Mouse (Mus musculus): ENCODE results near the gene Topors.

Topors gene

GRCm38 (mm10) chr4:40250984-40251383 lies 18.7 kb downstream of the Topors start:
- no peak for DNase-seq (ENCODE audit: low spot score)

DNA sequence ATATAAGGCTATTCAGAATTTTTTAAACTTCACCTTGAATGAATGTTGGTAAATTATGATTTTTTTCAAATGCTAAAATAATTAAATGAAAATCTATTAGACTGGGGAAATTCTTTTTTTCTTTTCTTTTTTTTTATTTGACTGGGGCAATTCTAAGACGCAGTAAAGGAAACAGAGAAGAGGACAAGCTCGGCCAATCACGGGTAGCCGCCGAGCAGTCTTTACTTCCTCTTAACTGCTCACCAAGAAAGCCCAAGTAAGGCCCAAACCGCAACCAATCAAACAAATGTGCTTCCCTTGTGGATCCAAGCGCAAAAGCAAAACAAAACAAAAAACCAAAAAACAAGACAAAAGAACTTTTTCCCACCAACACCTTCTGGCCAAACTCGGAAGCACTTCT lies 25.6 kb downstream of the Topors start:
- DNase-seq (ENCODE audit: low spot score), result no peak

DNA sequence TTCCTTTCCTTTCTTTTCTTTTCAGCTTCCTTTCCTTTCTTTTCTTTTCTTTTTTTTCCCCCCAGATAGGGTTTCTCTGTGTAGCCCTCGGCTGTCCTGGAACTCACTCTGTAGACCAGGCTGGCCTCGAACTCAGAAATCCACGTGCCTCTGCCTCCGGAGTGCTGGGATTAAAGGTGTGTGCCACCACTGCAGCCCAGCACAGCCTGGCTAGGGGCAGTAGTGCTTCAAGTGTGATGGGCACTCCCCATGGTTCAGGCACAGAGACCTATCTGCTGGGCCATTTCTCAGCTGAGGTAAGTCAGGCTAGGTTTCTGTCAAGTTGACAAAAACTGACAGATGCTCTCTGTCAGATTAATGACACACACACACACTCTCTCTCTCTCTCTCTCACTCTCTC lies 26.6 kb downstream of the Topors start:
- DNase-seq (ENCODE audit: low spot score), result no peak

- no peak for DNase-seq (ENCODE audit: low spot score)
These were observed 27.7 kb downstream of the Topors start for GRCm38 (mm10) chr4:40241928-40242327.

DNA sequence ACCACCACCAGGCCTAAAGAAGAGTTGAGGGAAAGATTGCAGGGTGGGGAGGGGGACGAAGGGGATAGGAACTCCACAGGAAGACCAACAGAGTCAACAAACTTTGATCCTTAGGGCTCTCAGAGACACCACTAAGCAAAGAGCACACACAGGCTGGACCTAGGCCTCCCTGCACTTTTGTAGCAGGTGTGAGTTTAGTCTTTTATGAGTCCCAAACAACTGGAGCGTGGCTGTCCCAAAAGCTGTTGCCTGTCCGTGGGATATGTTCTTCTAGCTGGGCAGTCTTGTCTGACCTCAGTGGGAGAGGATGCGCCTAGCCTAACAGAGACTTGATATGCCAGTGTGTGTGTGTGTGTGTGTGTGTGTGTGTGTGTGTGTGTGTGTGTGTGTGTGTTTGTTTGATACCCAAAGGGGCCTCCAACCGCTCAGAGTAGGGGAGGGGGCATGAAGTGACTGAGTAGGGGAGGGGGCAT lies 29.3 kb downstream of the Topors start:
- no peak for DNase-seq (ENCODE audit: low spot score)

DNA sequence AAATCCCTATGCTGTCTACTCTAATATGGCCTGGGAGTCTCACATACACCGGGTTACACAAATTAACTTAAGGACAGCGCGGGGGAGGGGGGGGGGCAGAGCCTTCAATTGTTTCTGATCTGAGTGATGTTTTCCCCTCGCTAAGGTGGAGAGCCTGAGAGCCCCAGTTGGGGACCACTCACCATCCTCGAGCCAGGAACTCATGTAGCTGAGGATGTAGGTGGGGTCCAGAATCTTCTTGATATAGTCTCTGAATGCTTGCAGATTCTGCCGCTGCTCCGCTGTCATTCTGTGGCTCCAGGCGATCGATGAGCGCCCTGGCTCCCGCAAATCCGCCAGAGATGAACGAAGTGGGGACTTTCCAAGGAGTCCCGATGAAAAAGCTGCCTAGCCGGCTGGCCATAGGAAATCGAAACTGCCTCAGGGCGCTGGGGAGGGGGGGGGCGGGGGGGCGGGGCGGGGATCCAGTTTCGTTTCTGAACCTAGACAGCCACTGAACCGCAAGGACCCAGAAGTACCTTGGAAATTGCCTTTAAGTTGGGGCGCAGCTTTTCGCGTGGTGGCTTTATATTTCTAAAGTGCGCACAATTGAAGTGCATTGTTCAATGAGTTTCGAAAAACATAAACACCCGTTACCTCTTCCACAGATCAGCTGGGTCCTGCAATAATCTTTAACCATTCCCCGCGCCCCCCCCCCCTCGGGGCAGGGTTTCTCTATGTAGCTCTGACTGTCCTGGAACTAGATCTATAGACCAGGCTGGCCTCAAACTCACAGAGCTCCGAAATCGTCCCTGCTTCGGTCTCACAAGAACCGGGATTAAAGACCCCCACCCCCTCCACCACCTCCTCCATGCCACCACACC lies 30.0 kb downstream of the Topors start, which contains the start of gene Ddx58:
Gene Ddx58 (minus strand): TSS at position 420 of the 863 bp plus-strand sequence.
- peak; percentile 19 for DNase-seq (ENCODE audit: low spot score)

- peak; percentile 27 for DNase-seq (ENCODE audit: low spot score)
These were observed 30.9 kb downstream of the Topors start for GRCm38 (mm10) chr4:40238483-40239408.

GRCm38 (mm10) chr4:40236829-40237228 lies 32.8 kb downstream of the Topors start:
- DNase-seq (ENCODE audit: low spot score), result no peak

GRCm38 (mm10) chr4:40234256-40234655 lies 35.4 kb downstream of the Topors start:
- DNase-seq (ENCODE audit: low spot score), result no peak

DNA sequence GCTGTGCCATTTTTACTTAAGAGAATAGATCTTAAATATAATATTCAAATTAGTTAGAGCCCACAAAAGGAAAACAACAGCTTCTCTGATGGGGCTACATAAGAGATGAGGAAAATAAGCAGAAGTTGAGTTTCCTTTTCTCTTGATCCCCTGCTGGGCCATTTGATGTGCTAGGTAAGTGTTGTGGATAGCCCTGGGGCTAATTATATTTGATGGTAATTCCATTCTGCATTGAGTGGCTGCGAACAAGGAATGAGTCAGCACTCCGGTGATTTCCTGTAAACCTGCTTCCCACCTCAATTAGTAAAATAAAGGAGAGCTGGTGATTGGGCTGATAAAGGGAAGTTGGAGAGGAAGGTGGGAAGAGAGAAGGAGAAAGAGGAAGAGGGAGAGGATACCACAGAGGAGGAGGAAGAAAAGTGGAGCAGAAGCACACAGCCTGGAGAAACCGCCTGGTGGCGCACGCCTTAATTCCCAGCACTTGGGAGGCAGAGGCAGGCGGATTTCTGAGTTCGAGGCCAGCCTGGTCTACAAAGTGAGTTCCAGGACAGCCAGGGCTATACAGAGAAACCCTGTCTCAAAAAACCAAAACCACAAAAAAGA lies 36.5 kb downstream of the Topors start:
- no peak for DNase-seq (ENCODE audit: low spot score)

DNA sequence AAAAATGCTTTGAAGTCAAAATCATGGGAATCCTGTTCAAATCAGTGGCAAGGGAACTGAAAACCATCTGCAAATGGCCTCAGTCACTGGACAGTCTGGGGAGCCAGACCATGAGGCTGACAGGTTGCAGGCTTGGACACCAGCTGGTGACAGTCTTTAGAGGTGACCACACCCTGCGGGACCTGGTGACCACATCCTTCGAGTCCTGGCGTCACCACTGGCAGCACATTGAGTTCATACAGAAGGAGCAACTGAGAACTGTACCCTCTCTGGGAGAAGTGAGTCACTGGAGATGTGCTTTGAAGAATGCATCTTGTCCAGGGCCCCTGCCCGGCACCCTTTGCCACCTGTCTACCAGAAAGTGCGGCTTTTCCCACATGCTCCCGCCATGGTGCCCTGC lies 39.9 kb downstream of the Topors start:
- DNase-seq (ENCODE audit: low spot score), result no peak

- no peak for DNase-seq (ENCODE audit: low spot score)
These were observed 41.8 kb downstream of the Topors start for GRCm38 (mm10) chr4:40227886-40228285.

DNA sequence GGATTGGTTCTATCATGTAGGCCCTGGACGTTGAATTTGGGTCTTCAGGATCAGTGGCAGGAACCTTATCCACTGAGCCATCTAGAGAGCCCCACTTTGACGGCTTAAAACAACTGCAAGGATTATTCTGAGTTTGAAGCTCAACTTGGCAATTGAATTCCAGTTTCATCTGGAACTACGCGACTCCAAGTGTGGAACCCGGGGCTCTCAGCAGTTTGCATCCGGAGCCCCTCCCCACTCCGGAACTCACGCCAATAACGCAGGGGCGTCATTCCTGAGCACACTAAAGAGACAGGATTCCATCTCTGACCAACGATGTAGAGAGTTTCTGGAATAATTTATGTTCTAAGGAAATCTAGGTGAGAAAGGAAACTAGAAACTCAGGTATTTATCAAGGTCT lies 42.5 kb downstream of the Topors start:
- DNase-seq (ENCODE audit: low spot score), result no peak

DNA sequence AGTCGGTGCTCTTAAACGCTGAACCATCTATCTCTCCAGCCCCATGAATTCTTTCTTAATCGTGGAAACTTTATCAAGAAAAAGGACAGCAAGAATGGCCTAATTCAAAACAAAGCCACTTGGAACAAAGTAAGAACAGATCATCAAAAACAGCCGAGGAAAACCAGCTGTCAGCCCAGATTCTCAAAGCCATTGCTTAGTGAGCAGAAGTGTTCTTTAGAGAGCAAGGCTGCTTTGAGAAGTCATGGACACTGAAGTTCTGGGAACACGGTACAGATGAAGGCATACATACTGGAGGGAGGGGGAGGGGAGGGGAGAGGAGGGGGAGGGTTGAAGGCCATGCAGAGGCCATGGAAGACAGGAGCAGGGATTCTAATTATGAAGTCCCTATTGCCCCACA lies 43.6 kb downstream of the Topors start:
- no peak for DNase-seq (ENCODE audit: low spot score)

DNA sequence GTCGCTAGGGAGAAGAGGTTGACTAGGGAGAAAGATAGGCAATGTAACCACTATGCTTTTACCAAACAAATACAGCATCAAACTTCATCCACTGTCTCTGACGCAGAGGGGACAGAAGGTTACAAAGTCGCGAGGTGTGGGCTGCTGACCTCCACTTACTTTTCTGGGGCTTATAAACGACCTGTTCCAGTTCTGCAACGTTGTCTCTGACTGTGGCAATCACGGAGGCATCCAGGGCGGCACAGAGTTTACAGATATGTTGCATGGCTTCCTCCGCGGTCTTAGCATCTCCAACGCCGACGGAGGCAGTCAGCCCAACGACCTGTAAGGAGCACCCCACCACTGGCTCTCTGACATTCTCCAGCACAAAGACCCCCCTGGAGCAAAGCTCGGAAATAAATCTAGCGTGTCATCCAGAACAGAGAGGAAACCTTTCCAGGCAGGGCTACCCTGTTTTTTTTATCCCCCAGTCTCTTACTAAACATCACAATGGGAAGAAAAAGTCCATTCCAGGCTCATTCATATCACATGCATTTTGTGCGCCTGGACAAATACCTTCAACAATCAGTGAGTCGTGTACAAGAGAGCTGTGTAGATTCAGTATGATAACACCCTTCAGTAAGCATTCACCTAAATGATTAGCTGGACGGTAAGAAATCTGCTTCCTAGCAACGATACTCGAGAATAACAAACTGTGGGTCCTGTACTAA lies 47.6 kb downstream of the Topors start:
- DNase-seq (ENCODE audit: low spot score), result no peak

DNA sequence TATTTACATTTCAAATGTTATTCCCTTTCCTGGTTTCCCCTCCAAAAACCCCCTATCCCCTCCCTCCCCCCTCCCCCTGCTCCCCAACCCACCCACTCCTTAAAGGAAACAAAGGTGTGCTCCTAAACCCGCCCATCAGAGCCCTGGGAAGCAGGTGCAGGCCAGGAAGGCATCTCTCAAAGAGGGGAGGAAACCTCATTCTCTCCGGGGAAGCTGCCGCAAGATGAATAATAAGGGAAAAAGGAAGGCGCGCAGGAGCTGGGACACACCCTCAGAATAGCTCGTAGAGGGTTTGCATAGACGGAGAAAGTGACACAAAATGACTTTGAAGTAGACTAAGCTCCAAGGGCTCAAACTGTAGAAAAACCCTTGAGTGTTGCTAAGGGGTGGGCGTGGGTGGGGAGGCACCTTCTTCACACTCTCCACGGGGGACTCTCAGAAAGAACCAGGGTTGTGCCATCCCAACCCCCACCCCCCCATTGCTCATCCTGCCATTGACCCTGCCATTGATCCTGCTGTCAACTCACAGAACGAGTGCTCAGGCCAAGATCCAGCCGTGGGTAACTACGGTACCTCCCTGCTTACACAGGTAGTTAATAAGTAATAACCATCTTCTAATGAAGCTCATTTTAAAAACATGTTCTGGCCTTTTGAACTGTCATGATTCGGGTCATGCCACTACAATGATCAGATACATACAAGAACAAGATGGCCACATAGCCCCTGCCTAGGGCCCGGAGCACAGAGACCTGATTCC lies 48.5 kb downstream of the Topors start:
- no peak for DNase-seq (ENCODE audit: low spot score)

GRCm38 (mm10) chr4:40220437-40220836 lies 49.2 kb downstream of the Topors start:
- no peak for DNase-seq (ENCODE audit: low spot score)

DNA sequence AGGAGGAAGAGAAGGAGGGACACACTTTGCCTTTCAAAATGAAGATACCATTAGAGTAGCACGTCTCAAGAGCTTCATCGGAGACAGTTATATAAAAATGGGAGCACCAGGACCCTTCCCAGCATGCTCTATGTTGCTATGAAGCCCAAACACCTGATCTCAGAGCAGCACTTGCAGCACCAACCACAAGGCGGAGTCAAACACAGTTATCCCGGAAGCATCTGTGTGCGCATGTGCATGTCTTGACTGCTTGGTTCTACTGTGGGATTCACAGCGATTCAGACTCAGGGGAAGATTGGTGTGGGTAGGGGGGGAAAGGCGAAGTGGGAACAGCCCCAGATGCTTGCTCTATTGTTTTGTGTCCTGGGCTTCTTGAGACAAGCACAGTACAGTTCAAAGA lies 51.3 kb downstream of the Topors start:
- DNase-seq (ENCODE audit: low spot score), result peak; percentile 25

- DNase-seq (ENCODE audit: low spot score), result no peak
These were observed 51.7 kb downstream of the Topors start for GRCm38 (mm10) chr4:40217910-40218309.

DNA sequence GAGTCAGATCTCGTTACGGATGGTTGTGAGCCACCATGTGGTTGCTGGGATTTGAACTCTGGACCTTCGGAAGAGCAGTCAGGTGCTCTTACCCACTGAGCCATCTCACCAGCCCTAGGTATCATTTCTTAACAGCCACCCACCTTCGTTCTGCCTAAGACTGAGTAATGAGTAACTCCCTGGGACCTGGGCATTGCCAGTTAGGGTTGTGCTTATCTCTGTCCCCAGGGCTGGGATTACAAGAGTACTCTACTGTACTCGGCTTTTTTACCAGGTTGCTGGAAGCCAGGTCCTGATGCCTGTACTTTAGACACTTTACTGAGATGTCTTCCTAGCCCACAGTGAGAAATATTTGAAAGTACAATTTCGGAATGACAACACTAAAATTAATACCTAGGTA lies 57.5 kb downstream of the Topors start:
- no peak for DNase-seq (ENCODE audit: low spot score)
